In the genomic region with DNA sequence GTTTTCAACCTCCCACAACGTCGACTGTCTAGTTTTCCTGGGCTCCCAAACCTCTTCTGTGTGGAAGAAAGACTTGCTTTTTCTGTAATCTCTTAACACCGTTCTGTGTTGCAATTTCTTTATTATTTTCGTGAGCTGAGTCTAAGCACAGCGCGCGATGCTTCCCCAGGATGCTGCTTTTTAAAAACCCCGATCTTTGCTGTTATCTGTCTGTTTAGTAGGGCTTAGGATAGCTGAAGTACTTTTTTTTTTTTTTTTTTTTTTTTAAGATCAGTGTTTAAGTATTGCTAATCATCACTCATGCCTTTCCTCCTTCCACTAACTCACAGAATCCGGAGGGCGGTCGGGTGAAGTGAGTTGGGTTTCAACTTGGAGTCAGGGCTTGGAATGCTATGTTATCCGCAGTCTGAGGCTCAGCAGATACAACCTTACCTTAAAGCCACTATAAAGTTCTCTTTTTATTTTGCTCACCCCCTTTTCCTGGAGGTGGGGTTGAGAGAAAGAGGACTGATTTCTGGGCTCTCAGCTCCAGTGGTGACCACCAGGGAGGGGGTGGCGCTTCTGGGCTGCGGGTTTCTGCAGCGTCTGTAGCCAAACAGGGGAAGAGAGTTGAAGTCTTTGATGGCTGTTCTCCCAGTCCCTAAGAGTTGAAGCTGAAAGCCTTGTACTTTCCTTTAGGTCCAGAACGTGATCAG, we compare ENCODE assay signal across 9 mouse cellular contexts. TPM values are rescaled to one million over a fixed set of nuclear protein-coding genes. Genes with fewer than 3 reads are reported as not detected.
DNase-seq lines count a peak whose midpoint lies in the region; ATAC-seq lines count a peak whose summit lies in the region.
"Had no signal": no experiment of that assay in that cellular context is flagged by ENCODE, and none has a peak within 500 bp of the region (broad histone marks: within the 10 kb centered on the region; RNA-seq: fewer than 3 reads in every experiment).

No protein-coding gene starts in this region.

- 0 out of 2 replicates have a peak overlapping the region, but pooled peaks have one; percentile 48 for H3K9ac ChIP-seq in heart, embryonic 14.5 days (ENCODE audit: low read length)
- H3K9ac ChIP-seq in forebrain, embryonic 15.5 days (replicated peaks), result peak overlapping the region; percentile 53
- H3K9ac ChIP-seq in midbrain, embryonic 14.5 days (replicated peaks; ENCODE audit: low read length), result peak overlapping the region; percentile 59

- intact Hi-C loops in heart, postnatal 36 days (cut with DNase I), result no loop called here

- H3K4me1 ChIP-seq in heart, embryonic 14.5 days (ENCODE audit: control insufficient read depth in 2 of 2, insufficient read depth in 2 of 2, low read length in 2 of 2), result peaks cover 0 to 5% of the 10 kb centered on the region in 2 experiments; a peak in 1 of 4 replicates
- peaks cover 15% of the 10 kb centered on the region; the same call in 1 of the 2 replicates for H3K4me1 ChIP-seq in forebrain, embryonic 15.5 days
- H3K4me1 ChIP-seq in midbrain, embryonic 14.5 days (ENCODE audit: control insufficient read depth, insufficient read depth, low read length), result no peaks in the 10 kb centered on the region

- no peak overlapping the region for H3K27ac ChIP-seq in heart, embryonic 14.5 days (replicated peaks in 1 of 2; ENCODE audit: control insufficient read depth in 1 of 2, insufficient read depth in 1 of 2, low read depth in 2 of 2, low read length in 2 of 2)
- H3K27ac ChIP-seq in forebrain, embryonic 15.5 days (replicated peaks), result peak overlapping the region; percentile 52; the same call in 1 of the 2 replicates
- H3K27ac ChIP-seq in midbrain, embryonic 14.5 days (replicated peaks; ENCODE audit: low read depth, low read length), result peak overlapping the region; percentile 72

- peaks cover 31% of the 10 kb centered on the region for H3K27me3 ChIP-seq in heart, embryonic 14.5 days (ENCODE audit: control insufficient read depth, insufficient read depth, low read length)
- H3K27me3 ChIP-seq in forebrain, embryonic 15.5 days, result peaks cover 12% of the 10 kb centered on the region
- peaks cover 9% of the 10 kb centered on the region; the same call in 1 of the 2 replicates for H3K27me3 ChIP-seq in midbrain, embryonic 14.5 days (ENCODE audit: control insufficient read depth, insufficient read depth, low read length)
- H3K27me3 ChIP-seq: CH12.LX had no signal

- no peak for ATAC-seq in heart, embryonic 14.5 days (ENCODE audit: insufficient number of reproducible peaks, insufficient read depth, low FRiP score, low read depth)
- ATAC-seq in cerebellum, adult (ENCODE audit: insufficient number of reproducible peaks, low FRiP score, low TSS enrichment), result peak; percentile 22; the same call in 1 of the 2 replicates
- peak; percentile 30; the same call in 1 of the 2 replicates for ATAC-seq in forebrain, embryonic 15.5 days (replicated peaks)
- no peak for ATAC-seq in midbrain, embryonic 14.5 days (ENCODE audit: low FRiP score, low TSS enrichment)
- ATAC-seq in monocyte, adult 5-6 weeks (replicated peaks; ENCODE audit: insufficient number of reproducible peaks, low FRiP score, low TSS enrichment, poor library complexity, severe bottlenecking), result no peak

- peak overlapping the region; percentile 93 for H3K4me2 ChIP-seq in heart, embryonic 14.5 days (ENCODE audit: low read length)
- H3K4me2 ChIP-seq in forebrain, embryonic 15.5 days (replicated peaks), result peak overlapping the region; percentile 96
- peak overlapping the region; percentile 68 for H3K4me2 ChIP-seq in midbrain, embryonic 14.5 days (ENCODE audit: low read length)

- no peaks in the 10 kb centered on the region for H3K9me3 ChIP-seq in heart, embryonic 14.5 days (ENCODE audit: control insufficient read depth, low read length)
- no peaks in the 10 kb centered on the region for H3K9me3 ChIP-seq in forebrain, embryonic 15.5 days
- H3K9me3 ChIP-seq in midbrain, embryonic 14.5 days (ENCODE audit: control insufficient read depth, low read length), result no peaks in the 10 kb centered on the region

- no peaks in the 10 kb centered on the region for H3K36me3 ChIP-seq in heart, embryonic 14.5 days (ENCODE audit: control insufficient read depth, insufficient read depth, low read length)
- no peaks in the 10 kb centered on the region for H3K36me3 ChIP-seq in forebrain, embryonic 15.5 days
- H3K36me3 ChIP-seq in midbrain, embryonic 14.5 days (ENCODE audit: control insufficient read depth, insufficient read depth, low read length), result no peaks in the 10 kb centered on the region

- peak overlapping the region; percentile 47 to 51 for H3K4me3 ChIP-seq in heart, embryonic 14.5 days (ENCODE audit: control insufficient read depth in 1 of 2, insufficient read depth in 1 of 2, low read depth in 1 of 2, low read length in 2 of 2)
- H3K4me3 ChIP-seq in forebrain, embryonic 15.5 days, result peak overlapping the region; percentile 57
- peak overlapping the region; percentile 56 for H3K4me3 ChIP-seq in midbrain, embryonic 14.5 days (replicated peaks; ENCODE audit: low read depth, low read length)

- no peak for DNase-seq in heart, postnatal 36 days
- peak; percentile 16 to 19 for DNase-seq in layer of hippocampus, postnatal 25 days (ENCODE audit: extremely low spot score in 1 of 2, low spot score in 1 of 2)
- DNase-seq in midbrain, embryonic 14.5 days, result peak; percentile 62
- no peak for DNase-seq in MN1 (ENCODE audit: low spot score)

- WGBS in heart, embryonic 14.5 days, result under 1% methylated on average over 16 of the region's 16 CpGs
- WGBS in forebrain, embryonic 15.5 days, result under 1% methylated on average over 16 of the region's 16 CpGs
- under 1% methylated on average over 16 of the region's 16 CpGs for WGBS in midbrain, embryonic 14.5 days

RNA-seq across cellular contexts. Expression of a gene that starts 3.7 kb away (rescaled TPM):
- polyA plus RNA-seq in heart, embryonic 14.5 days (2014; fragmentation: Nextera tagmentation; extraction: Ambion mirVana), result 0.11 TPM in 1 of 2 replicates, not detected in the other
- not detected for total RNA-seq in heart, postnatal 36 days (2021)
- polyA plus RNA-seq in forebrain, embryonic 15.5 days (2015; fragmentation: Nextera tagmentation; extraction: Ambion mirVana), result 9.7 and 11.5 TPM in 2 replicates
- 10 to 100 TPM; 14.6 to 16.1 TPM for total RNA-seq in layer of hippocampus, postnatal 25 days (2021)
- 28.2 TPM in 2 replicates for polyA plus RNA-seq in midbrain, embryonic 14.5 days (2014; fragmentation: Nextera tagmentation; extraction: Ambion mirVana)
- not detected in 3 replicates for total RNA-seq in monocyte, adult 5-6 weeks (2017)
- total RNA-seq: CH12.LX had no signal

Comparison
In these comparisons a context has a peak if more than half of its experiments do, and no peak if none do; other contexts are left out.
1. ATAC-seq: peak in cerebellum, adult (single experiment) and forebrain, embryonic 15.5 days (single experiment); none in heart, embryonic 14.5 days (single experiment), midbrain, embryonic 14.5 days (single experiment) and monocyte, adult 5-6 weeks (single experiment).
2. H3K27ac ChIP-seq: peak in forebrain, embryonic 15.5 days (single experiment) and midbrain, embryonic 14.5 days (single experiment); none in heart, embryonic 14.5 days (0 of 2).
3. DNase-seq: peak in layer of hippocampus, postnatal 25 days (2 of 2) and midbrain, embryonic 14.5 days (single experiment); none in heart, postnatal 36 days (0 of 2) and MN1 (single experiment).
4. RNA of a gene that starts 3.7 kb away (total RNA-seq): 14.6 to 16.1 TPM in layer of hippocampus, postnatal 25 days; not detected in heart, postnatal 36 days and not detected in monocyte, adult 5-6 weeks; every median in the first group is over 10 times any median in the second.
5. Peak in every context shown above with its lines, with median percentiles within 50 percentile points of each other: H3K4me2 ChIP-seq, H3K4me3 ChIP-seq and H3K9ac ChIP-seq.